Mouse (Mus musculus) natural killer cell, adult 2 months (primary cell): ENCODE results near the gene Vsig8.

ENCODE experiments used
- DNase-seq, 2 experiments: peaks; one replicate each; pipeline ENCODE4 v3.0.0; 2022; ENCODE audit warnings: low spot score in 2 of 2

Gene Vsig8

GRCm38 (mm10) chr1:172555638-172556037 lies at the start of gene Vsig8:
Vsig8 (plus strand) TSS chr1:172555938.
- no peak for DNase-seq

DNA sequence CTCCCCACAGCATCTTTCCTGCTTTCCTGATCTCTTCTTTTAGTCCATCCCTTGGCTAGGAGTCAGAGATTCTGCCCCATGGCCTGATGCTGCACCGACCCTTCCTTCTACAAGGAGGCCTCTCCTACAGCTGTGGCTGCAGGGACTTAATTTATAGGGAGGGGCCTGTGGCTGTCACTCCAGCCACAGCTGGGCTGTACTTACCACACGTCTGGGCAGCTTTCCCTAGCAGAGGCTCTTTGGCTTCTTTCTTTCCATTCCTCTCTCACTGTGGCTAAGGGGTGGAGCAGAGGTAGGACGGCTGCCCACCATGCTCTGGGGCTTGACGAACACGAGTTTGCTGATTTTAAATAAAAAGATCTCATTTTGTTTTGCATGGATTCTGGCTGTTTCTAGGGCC lies 48.7 kb upstream of the Vsig8 start:
- peak in 1 of 2 experiments; percentile 32 for DNase-seq

DNA sequence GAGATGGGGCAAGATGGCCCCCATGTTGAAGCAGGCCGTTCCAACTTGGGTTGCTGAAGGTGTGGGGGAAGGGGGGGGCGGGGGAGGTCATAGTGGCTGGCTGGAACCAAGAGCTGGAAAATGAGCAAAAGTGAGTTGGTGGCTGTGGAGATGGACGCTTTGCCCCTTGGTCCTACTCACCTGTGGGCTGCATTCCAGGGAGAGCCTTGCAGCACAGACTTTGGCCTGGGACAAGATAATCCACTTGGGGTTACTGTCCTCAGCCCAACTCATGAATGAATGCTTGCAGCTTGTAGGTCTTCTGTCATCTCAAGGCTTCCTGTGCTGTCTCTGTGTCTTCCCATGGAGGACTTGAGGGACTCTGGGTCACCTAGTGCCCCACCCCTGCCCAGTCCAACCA lies 48.0 kb upstream of the Vsig8 start:
- no peak for DNase-seq

DNA sequence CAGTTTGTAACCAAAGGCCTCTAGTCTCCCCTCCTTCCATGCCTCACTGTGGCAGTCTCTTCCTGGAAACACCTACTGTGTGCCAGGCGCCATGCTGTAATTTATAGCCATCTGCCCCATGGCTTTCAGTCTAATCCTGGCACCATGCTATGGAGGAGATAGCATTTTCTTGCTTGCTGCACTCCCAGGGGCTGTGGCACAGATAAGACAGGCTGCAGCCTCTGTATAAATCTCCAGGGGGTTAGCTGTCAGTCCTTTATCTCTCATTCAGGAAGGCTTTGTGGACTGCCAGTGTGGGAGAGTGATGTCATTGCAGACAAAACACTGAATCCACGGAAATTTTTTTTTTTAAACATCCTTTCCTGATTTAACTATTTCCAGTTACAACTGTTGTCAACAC lies 47.6 kb upstream of the Vsig8 start:
- DNase-seq = no peak

DNA sequence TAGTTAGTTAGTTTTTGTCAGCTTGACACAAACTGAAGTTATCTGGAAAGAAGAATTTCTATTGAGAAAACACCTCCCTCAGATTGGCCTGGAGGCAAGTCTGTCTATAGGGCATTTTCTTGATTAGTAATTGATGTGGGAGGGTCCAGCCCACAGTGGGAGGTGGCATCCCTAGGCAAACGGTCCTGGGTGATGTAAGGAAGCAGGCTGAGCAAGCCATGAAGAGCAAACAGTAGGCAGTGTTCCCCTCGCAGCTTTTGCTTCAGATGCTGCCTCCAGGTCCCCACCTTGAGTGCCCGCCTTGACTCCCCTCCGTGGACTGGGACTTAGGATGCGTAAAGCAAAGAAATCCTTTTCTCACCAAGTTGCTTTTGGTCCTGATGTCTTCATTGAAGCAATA lies 46.5 kb upstream of the Vsig8 start:
- DNase-seq = no peak

- DNase-seq = no peak
Measured at GRCm38 (mm10) chr1:172509983-172510382, 45.8 kb upstream of the Vsig8 start.

DNA sequence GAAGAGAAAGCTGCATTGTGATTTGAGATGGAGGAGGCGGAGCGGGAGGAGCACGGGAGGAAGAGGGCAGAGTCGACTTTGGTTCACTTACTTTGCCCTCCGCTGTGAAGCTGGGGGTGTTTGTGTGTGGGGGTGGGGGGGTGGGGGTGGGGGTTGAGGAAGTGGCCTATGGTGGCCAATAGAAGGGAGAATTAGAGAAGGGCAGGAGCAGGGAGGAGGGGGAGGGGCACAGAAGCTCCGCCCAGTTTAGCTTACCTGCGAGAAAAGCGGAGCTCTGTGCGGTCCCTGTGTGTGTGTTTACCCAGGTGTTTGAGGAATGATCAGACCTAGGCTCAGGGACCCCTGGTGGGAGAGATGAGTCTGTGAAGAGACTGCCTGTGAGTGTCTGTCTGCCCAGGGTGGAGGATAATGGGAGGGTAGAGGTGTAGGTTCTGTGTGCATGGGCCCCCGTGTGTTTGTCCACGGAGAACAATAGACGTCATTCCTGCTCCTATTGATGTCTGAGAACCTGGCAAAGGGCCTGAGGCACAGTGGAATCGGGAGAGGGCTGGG lies 45.2 kb upstream of the Vsig8 start:
- no peak for DNase-seq

DNA sequence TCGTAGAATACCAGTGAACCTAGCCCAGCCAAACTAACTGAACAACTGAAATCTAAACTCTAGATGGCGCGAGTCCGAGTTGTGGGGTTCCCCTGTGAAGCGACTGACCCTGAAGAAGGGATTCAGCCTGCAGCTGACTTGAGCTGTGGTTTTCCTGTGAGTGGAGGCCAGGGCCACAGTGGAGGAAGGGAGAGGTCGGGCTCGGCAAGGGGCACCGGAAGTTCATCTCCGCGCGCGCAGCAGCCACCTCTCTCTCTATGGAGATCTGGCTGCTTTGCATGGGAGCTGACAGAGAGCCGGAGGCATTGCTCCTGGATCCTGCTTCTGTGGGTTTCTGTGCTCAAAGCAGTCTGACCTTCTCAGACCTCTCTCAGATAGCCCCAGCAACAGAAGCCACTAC lies 42.8 kb upstream of the Vsig8 start:
- DNase-seq = peak; percentile 86 to 92

DNA sequence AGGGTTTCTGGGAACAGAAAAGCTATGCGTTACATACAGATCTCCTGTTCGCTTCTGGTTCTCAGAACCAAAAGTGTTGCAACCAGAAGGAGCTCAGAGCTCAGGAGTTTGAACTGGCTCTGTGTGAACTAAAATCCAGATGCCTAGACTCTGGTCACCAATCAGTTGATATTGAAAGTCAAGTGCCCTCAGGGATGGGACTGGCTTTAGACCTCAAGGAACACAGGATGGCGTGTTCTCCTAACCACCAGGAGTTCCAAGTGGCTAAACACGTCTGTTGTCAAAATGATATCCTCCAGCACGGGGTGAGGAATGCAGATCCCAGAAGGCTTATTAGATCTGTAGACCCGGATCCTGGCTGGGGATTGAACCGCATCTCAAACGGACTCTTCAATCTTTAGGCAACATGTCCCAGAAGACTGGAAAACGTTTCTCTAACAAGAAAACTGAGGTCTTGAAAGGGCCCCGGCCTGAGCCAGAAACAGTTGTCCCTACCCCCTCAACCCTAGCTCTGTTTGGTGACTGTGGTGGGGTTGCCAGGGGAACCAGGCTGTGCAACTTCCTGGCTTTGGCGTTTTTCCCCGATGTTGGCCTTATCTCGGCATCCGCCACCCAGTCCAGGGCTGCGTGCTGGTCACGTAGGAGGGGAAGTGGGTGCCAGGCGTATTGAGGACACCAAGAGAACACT lies 42.1 kb upstream of the Vsig8 start:
- DNase-seq = peak; percentile 91 to 96

- no peak for DNase-seq
Measured at GRCm38 (mm10) chr1:172514213-172514529, 41.6 kb upstream of the Vsig8 start.

DNA sequence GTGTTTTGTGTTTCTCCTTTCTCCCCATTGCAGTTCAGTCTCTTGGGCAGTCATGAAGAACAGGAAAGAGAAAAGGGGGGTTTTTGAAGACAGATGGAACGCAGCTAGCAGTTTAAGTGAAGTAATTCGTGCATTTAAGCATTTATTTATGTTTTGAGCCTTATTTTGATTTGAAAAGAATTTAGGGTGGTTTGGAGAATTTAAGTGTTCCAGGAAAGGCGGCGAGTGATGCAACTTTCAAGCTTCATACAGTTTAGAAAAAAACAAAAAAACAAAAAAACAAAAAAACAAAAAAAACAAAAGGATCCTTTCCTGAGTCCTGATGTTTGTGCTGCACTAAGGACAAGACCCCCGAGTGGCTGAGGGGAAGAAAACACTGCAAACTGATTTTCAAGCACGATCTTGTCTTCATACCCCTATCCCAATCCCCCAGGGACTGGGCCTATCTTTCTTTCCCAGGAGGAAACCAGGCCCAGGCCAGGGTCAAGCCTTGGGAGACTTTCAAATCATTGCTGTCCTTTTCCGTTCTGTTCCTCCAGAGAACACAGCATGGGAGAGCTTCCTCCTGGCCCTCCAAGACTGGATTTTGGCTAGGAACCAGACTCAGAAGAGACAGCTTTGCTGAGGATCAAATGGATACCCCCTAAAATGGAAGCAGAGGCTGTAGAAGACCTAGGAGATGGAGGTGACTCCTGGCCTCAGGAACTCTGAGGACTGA lies 41.0 kb upstream of the Vsig8 start:
- no peak for DNase-seq

- DNase-seq = no peak
Measured at GRCm38 (mm10) chr1:172515396-172515795, 40.3 kb upstream of the Vsig8 start.

- DNase-seq = no peak
Measured at GRCm38 (mm10) chr1:172518013-172518412, 37.7 kb upstream of the Vsig8 start.

DNA sequence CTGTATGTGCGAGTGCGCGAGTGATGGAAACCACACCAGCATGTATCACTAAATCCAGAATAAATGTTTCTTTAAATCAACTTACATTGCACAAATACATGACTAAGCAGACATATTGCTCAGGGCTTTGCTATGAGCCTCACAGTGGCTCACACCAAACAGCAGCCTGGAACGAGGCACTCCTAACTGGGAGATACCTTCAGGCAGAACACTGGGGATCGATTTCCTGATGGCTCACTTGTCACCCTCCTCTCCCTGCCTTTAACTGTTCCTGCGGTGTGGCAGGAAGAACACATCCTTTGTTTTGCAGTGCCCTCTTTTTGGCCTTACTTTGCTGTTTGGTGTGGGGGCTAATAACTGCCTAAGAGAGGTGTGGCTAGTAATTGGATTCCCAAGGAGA lies 36.1 kb upstream of the Vsig8 start:
- no peak for DNase-seq

- peak; percentile 69 to 74 for DNase-seq
Measured at GRCm38 (mm10) chr1:172520576-172521440, 34.9 kb upstream of the Vsig8 start, which contains the start of gene Cfap45. Cfap45 (plus strand) TSS chr1:172520801.

- DNase-seq = no peak
Measured at GRCm38 (mm10) chr1:172522524-172522923, 33.2 kb upstream of the Vsig8 start.

DNA sequence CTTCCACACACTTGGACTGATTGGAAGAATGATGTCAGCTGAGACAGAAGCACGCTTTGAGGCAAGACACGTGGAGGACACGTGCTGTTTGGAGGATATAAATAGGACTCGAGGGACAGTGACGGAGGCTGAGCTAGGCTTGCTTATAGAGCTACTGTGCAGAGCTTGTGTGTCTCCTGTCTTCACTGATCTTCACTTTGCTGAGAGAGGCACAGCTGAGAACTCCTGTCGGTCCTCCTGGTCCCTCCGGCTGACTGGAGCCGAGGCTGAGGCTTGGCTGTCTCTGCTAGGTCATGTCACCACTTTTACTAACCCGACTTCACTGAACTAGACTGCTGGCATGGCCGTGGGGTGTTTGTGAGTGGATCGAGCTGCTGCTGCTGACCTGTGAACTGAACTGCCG lies 32.0 kb upstream of the Vsig8 start:
- DNase-seq = no peak

GRCm38 (mm10) chr1:172525027-172525764 lies 30.5 kb upstream of the Vsig8 start:
- DNase-seq = peak; percentile 70

DNA sequence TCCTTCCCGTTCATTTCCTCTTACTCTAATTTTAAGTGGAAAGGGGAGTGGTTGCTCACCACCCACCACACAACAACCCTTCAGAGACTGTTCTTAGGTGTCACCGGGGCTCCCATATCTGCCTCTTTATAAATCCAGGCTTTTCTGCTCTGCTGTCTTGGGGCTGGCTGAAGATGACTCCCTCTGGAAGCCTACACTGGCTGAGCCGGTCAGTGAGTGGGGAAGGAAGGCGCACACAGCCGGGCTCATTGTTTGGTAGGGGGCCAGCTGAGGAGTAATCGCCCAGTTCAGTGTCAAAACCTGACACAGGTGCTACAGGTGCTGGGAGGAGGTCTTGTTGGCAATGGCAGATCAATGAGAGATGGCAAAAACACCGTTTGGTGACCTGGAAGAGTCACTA lies 29.8 kb upstream of the Vsig8 start:
- no peak for DNase-seq

DNA sequence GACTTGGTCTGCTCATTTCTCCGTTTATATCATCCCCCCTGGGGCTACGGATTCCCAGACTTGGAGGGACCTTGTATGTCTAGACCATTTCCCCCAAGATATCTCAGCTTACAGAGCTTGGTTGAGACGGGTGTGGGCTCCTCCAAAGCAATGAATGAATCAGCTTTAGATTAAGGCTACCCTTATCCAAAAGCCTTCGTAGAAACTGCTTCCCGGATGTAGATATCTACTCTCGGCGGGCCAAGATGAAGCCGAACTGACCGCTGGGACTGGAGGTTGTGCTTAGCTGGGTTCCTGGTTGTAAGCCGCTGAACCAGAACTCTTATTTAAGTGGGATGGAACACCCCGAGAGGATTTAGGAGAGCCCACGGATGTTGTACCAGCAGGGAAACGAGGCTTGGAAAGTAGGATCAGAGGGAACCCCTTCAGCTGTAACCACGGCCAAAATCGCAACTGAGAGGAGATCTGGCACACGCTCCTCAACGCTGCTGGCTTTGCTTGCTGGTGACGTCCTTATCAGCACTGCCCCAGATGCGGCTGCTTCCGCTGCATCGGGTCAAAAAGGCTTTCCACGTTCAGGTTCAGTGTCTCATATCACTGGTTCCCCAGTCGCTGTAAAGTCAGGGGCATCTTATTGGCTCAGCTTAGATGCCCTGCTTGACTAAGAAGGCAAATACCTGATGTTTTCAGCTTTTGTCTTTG lies 29.2 kb upstream of the Vsig8 start:
- peak; percentile 71 to 73 for DNase-seq

GRCm38 (mm10) chr1:172527431-172527830 lies 28.3 kb upstream of the Vsig8 start:
- DNase-seq = no peak
